Mouse (Mus musculus): ENCODE results near the gene Cyba. TPM values are rescaled to one million over a fixed set of nuclear protein-coding genes. Genes with fewer than 3 reads are reported as not detected.

The Cyba gene
- total RNA-seq, 2 experiments from 2014 or later = 7.9 TPM

GRCm38 (mm10) chr8:122454409-122454808 is 21.7 kb upstream of the Cyba start:
- no peak for DNase-seq (ENCODE audit: low spot score in 2 of 2)
- intact Hi-C loops (cut with DNase I) = no loop called here

DNA sequence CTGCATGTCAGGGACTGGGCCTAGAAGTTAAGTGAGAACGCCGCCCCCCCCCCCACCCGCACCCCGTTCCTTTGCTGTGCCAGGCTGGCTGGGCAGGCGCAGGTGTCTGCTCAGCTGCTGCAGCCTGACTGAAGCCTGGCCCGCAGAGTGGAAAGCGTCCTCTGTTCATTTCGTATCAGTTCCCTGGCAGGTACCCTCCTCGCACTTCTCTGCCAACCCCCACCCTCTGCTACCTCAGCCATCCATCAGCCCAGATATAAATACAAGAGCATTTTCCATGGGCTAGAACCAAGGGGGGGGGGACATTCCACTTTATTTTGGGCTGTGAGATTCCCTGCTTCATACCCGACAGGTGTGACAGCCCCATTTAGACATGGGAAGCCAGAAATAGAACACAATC is 19.4 kb upstream of the Cyba start:
- intact Hi-C loops (cut with DNase I) = no loop called here
- DNase-seq (ENCODE audit: low spot score in 2 of 2) = no peak

DNA sequence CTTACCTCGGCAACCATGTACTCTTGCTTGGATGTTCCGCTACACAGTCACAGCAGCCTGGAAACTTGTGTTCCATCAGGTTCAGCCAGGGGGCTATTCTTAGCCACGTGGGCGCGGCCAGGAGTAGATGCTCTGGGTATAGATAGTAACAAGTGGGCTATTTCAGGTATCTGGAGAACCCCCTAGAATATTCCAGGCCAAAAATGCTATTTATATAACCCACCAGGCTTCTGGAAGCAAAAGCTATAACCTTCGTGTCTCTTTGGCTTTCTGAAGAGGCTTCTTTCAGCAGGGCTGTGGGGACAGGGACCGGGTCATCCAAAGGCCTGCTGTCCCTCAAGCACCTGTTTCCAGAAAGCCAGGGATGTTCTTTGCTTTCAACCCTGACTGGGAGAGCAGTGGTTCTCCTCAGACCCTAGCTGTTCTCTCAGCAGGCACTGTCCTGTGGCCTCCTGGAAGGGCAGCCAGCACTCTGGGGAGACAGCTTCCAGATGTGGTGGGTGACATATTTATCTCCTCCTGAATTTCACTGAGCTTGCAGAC is 18.5 kb upstream of the Cyba start:
- intact Hi-C loops (cut with DNase I) = no loop called here
- DNase-seq (ENCODE audit: low spot score in 2 of 2) = no peak

GRCm38 (mm10) chr8:122445203-122445602 is 12.5 kb upstream of the Cyba start:
- intact Hi-C loops (cut with DNase I) = no loop called here
- DNase-seq (ENCODE audit: low spot score in 2 of 2) = no peak

DNA sequence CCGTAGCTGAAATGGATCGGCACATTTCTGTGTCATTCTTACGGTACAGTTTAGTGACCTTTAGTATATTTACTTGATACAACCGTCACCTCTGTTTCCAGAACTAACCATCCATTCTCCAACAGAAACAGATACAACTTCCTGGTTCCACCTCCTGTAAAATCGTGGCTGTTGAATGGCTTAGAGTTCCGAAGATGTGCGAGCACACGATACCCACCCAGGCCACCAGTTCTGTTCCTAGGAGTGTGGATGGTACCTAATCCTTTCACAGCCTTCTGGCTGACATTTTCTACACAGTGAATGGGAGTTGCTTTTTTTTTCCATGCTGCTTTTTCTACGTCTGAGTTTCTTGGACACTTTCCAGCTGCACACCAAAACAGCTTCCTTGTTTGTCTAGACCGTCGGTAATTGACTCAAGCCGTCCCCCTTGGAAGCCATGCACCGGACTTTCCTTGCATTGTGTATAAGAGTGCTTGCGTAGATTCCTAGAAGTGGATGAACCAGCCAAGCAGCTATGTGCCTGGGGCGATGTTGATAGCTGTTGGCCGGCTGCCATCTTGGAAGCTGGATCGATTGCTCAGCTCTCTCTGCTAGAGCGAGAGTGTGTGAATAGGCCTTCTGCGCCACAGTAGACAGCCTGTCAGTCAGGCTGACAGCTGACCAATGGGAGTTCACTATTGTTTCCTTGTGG is 11.5 kb upstream of the Cyba start:
- intact Hi-C loops (cut with DNase I) = loop anchor here (1.0 kb wide), 1 partner anchor 30 kb away; no protein-coding TSS in a partner anchor
- DNase-seq (ENCODE audit: low spot score in 2 of 2) = peak; percentile 74 to 83

DNA sequence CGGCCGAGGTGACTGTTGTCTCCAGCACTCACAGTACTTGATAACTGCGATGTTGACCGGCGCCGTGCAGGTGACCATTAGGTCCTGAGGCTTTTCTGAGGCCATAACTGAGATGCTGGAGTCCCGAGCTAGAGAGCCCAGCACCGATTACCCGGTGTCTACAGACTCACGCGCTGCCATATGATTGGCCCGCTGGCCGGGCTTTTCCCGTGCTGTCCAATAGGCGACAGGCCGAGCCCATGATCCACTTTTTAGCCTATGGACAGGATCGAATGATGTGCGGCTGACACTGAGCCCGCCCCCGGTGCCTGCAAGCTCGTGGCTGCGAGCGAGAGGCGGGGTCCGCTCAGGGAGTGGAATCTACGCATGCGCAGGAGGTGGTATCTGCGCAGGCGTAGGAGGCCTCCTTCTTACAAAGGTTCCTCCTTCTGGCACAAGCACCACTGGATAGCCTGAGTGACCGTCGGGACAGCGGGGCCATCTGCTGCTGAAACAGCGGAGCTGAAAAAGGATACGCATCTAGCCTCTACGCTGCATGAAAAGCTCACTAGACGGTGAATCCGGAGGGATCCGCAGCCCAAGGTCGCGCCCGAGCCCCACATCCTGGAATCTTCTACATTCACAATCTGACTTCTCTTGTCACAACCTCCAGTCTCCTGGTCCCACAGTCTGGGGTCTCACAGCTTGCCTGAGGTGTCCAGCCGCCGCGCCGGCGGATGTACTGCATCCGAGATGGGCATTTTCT is 10.7 kb upstream of the Cyba start, which contains the start of gene Mvd:
TSS of gene Mvd (minus strand) at position 161 of the 745 bp plus-strand sequence.
- peak; percentile 100 for DNase-seq (ENCODE audit: low spot score in 2 of 2)
- intact Hi-C loops (cut with DNase I) = loop anchor here (1.0 to 2.0 kb wide), 2 partner anchors 31 to 67 kb away; partner anchors contain the start of gene Zc3h18

DNA sequence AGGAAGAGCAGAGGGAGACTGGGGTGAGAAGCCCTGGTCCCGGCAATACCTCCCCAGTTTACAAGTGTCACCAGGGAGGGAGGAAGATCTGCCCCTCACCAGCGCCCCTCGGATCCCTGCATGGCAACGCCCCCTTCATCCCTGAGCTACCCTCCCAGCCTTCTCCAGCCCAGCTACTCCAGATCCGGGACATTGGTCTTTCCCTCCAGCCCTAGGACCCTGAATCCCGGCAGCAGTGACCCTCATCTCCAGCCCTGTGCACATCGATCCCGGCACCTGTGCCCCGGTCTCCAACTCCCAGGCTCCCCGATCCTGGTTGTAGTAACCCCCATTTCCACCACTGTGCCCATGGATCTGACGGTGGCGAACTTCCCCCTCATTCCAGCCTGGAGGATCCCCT is 10.1 kb upstream of the Cyba start:
- no peak for DNase-seq (ENCODE audit: low spot score in 2 of 2)
- intact Hi-C loops (cut with DNase I) = loop anchor here (2.0 kb wide), 1 partner anchor 66 kb away; the partner anchor contains the start of gene Zc3h18

GRCm38 (mm10) chr8:122442356-122442755 is 9.6 kb upstream of the Cyba start:
- intact Hi-C loops (cut with DNase I) = loop anchor here (2.0 kb wide), 1 partner anchor 66 kb away; the partner anchor contains the start of gene Zc3h18
- DNase-seq (ENCODE audit: low spot score in 2 of 2) = no peak

GRCm38 (mm10) chr8:122441326-122441725 is 8.6 kb upstream of the Cyba start:
- no peak for DNase-seq (ENCODE audit: low spot score in 2 of 2)
- intact Hi-C loops (cut with DNase I) = no loop called here

DNA sequence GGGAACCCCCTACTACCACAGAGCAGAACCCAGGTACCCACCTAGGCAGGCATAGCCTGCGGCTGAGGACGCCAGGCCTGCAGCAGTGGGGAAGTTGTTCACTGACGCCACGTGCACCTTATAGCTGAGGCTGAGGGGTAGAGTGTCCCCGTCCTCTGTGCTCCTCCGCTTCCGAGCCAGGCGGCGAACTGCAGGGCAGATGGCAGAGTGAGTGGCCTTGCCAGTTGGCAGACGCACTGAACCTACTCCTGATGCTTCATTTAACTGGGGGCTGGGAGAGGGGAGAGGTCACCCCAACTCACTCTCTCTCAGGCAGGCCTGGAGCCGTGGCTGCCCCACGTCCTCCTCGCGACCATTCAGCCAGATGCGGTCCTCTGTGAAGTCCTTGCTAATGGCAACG is 6.6 kb upstream of the Cyba start:
- no peak for DNase-seq (ENCODE audit: low spot score in 2 of 2)
- intact Hi-C loops (cut with DNase I) = no loop called here

- intact Hi-C loops (cut with DNase I) = no loop called here
- no peak for DNase-seq (ENCODE audit: low spot score in 2 of 2)
These were observed 5.1 kb upstream of the Cyba start for GRCm38 (mm10) chr8:122437708-122438331.

DNA sequence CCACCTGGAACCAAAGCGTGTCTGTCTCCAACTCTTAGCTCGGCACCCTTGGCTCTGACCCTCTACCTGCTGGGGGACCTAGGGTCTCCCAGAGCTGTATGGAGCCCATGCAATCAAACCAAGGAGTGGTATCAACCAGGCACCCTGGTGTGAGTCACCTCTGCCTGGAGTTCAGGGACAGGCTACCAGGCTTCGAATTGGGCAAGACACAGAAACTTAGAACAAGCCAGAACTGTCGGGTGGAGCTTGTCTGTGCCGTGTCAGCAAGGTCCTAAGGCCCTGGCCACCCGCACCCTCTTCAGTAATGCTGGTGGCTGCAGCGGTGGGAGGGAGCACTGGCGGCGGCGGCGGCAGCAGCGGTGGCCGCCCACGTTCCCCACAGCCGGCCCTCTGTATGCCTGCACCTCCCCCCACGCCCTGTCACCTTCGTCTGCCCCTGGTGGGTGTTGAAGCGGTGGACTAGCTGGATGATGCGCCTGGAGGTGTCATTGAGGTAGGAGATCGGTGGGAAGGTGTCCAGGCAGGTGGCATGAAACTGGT is 3.9 kb upstream of the Cyba start:
- no peak for DNase-seq (ENCODE audit: low spot score in 2 of 2)
- intact Hi-C loops (cut with DNase I) = no loop called here

DNA sequence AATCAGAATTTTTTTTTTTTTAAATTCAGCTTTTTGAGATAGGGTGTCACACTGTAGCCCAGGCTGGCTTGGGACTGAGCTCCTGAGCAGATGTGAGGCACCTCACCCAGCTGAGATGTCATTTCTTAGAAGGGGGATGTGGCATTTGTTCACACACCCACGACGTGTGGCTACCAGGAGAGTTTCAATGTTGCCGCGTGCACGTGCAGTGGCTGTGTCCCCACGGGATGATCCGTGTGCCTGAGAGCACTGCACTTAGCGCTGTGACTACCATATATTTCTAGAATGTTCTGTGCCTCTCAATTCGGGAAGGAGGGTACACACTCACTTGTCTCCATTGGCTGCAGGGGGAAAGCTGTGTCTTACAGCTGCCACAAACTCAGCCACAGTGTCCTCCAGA is 3.4 kb upstream of the Cyba start:
- intact Hi-C loops (cut with DNase I) = no loop called here
- DNase-seq (ENCODE audit: low spot score in 2 of 2) = no peak

DNA sequence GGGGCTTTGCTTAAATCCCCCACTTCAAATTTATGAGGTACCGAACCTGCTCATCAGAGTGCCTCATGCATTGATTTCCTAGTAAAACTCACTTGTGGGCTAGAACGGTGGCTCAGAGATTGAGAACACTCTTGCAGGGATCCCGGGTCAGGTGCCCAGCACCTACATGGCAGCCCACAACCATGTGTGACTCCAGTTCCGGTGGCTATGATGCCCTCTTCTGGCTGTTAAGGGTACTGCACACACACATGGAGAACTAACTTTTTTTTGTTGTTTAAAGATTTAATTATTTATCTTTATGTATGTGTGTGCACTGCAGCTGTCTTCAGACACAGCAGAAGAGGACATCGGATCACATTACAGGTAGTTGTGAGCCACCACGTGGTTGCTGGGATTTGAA is 2.6 kb upstream of the Cyba start:
- intact Hi-C loops (cut with DNase I) = no loop called here
- DNase-seq (ENCODE audit: low spot score in 2 of 2) = no peak

DNA sequence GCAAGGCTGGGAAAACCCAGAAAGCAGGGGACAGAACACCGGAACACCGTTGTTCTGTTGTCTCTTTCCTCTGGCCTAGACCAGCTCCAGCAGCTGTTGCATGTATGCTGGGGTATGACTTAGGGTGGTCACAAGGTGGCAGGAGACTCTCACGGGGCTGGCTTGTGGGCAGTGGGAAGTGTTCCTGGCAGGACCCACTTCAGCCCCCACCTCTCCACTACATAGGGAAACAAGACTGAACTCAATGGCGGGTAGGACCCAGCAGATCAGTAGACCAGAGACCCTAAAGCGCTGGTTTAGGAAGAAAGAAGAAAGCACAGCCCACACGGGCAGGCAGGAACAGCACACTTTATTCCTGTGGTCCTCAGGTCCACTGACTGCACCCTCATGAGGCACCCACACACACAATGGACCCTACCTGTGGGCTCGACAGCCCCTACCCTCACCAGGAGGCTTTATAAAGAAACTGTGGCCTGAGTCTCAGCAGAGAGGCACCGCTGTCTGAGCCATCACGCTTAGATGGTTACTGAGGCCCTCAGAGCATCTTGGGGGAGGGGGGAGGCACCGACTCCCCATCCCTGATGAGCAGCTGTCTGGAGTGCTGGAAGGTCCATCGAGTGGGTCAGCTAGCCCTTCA is 657 bp upstream of the Cyba start:
- DNase-seq (ENCODE audit: low spot score in 2 of 2) = no peak
- intact Hi-C loops (cut with DNase I) = no loop called here

GRCm38 (mm10) chr8:122431694-122432442 is 862 bp downstream of the Cyba start:
- intact Hi-C loops (cut with DNase I) = no loop called here
- DNase-seq (ENCODE audit: low spot score in 2 of 2) = no peak

- intact Hi-C loops (cut with DNase I) = no loop called here
- DNase-seq (ENCODE audit: low spot score in 2 of 2) = no peak
These were observed 2.1 kb downstream of the Cyba start for GRCm38 (mm10) chr8:122430646-122431045.

DNA sequence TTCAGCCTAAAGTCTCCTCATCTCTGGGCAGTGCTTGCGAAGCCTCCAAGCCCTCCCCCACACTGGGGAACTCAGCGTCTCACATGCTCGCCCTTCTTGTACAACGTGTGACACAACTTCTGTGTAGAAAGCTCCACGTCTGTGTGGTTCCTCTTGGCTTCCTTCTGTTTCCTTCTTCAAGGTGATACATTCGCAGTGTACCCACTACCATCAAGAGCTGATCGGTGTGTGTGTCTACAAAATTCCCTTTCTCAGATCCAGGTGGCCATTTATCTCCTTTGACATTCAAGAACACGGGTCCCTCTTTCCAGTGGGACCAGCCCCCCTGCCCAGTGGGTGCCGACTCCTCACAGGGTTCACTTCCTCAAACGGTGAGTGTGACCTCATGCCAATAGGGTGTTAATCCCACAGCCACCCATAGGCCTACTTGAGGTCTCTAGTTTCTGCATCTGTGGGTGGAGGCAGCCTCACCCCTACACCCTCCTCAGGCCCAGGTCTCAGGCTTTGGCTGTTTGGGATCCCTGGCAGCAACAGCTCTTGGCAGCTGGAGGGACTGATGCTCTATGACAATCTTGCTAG is 2.6 kb downstream of the Cyba start:
- DNase-seq (ENCODE audit: low spot score in 2 of 2) = no peak
- intact Hi-C loops (cut with DNase I) = no loop called here

- intact Hi-C loops (cut with DNase I) = no loop called here
- no peak for DNase-seq (ENCODE audit: low spot score in 2 of 2)
These were observed 4.6 kb downstream of the Cyba start for GRCm38 (mm10) chr8:122428163-122428562.

Data from left cerebral cortex, postnatal 36 days (tissue).